Mouse (Mus musculus): Measurements from ENCODE around the gene N4bp1. TPM values are rescaled to one million over a fixed set of nuclear protein-coding genes. Genes with fewer than 3 reads are reported as not detected.

N4bp1 gene
- total RNA-seq, 2 experiments from 2014 or later = 16.9 to 17.5 TPM

DNA sequence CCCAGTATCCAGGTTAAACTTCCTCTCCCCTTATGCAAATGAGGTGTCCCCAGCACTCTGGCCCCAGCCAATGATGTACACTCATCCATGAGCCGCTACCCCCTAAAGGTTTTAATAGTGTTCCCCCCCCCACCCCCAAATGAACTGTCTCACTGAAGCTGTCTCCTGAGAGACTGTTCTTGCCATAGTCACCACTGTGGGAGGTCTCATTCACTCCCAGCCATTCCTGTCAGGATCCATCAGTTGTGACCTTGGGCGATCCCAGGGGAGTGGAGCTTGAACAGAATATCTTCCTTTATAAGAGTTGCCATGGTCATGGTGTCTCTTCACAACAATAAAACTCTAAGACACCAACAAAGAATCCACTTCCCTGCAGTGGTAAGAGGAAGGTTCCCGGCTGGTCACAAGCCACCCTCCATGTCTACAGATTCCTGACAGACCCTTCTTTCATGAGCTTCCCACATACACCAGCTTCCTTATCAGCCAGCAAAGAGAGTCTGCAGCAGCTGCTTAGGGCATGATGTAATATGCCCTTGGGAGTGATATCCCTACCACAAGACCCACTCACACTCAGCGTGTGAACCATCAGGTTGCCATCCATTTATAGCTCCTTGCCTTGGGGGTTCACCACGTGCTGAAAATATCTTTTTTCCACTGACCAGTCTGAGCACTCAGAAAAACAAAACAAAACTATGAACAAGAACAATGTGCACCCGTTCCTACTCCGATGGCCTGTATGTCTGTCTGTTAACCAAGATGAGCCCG, 50.4 kb downstream of the N4bp1 start:
- intact Hi-C loops (cut with DNase I) = no loop called here
- DNase-seq = no peak

DNA sequence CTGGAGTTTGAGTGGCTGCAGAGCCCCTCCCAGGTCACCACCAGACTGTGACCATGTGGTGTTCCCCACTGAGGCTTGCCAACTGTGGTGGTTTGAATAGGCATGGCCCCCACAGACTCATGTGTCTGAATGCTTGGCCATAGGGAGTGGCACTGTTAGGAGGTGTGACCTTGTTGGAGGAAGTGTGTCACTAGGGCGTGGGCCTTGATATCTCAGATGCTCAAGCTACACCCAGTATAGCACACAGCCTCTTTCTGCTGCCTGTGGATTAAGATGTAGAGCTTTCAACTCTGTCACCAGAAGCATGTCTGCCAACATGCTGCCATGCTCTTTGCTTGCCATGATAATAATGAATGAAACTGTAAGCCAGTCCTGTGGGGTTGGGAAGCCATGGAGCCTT, 51.1 kb downstream of the N4bp1 start:
- DNase-seq = no peak
- intact Hi-C loops (cut with DNase I) = no loop called here

DNA sequence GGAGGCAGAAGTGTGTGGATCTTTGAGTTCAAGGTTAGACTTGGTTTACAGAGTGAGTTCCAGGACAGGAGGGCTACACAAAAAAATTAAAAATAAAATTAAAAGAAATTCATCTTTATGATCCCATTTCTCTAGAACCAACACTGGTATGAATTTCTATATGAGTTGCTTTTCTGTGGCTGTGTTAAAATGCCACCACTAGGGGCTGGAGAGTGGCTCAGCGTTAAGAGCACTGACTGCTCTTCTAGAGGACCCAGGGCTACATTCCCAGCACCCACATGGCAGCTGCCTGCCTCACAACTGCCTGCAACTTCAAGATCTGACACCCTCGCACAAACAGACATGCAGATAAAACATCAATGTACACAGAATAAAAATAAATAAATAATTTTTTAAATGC, 56.1 kb downstream of the N4bp1 start:
- no peak for DNase-seq
- intact Hi-C loops (cut with DNase I) = no loop called here

DNA sequence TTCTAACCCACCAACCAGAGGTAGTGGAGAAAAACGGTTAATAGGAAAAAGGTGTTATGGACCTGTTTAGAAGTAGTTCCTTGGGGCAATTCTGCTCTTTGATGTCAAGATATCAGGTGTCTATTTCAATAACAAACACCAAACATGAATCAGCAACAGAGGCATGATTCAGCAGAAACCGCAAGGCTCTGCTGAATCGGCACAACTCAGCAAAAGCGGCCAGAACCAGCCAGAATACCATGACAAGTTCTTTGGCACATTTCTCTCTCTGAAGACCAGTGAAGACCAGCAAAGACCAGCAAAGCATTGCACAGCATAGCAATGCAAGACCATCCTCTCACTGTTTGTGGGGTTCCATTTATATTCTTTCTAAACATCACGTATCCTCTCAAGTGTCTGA, 57.9 kb downstream of the N4bp1 start:
- no peak for DNase-seq
- intact Hi-C loops (cut with DNase I) = no loop called here

DNA sequence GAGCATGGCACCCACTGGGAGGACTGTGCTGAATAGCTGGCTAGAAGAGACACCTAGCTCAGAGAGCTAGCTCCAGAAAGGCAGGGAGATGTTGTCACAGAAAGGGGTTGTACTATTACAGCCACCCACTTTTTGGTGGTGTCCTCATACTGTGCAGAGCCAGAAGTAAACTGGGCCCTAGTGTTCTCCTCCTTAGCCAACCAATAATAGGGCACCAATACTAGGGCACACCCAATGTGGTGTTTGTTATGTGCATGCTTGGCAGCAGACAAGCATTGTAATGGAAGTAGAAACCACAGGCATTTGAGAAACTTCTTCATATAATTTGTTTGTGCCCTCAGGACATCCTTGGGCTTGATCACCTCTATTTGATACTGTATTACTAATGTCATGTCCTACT, 58.5 kb downstream of the N4bp1 start:
- intact Hi-C loops (cut with DNase I) = no loop called here

DNA sequence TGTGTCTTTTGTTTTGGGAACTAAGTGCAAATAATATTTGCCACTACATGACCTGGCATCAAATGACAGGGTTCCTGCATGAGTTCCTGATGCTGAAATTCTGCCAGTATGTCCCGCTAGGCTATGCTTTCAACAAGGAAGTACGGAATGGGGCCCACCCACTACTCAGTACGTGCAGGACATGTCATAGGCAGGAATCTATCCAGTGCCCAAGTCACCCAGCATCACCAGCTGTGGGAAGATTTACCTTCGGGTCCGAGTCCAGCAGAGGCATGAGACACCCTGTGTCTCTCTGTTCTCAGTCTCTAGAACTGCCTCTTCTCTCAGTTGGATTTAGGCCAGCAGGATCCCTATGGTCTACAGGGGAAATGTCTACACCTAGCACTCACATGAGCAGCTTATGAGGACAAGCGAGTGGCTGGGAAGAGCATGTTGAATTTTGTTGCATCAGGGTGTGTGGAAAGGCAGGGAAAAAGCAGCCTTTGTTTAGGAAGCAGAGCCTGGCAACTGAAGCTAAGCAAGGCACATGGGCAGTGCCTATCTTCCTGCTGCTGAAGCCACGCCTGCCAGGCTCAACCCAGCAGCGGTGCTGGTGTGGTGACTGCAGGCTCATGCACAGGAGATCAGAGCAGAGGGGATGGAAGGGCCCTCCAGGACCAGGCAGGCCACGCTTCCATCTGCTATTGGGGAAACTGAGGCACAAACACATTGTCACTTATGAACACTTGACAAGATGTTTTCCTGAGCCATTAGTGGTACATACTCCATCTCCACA, 59.2 kb downstream of the N4bp1 start:
- intact Hi-C loops (cut with DNase I) = no loop called here

More for the DNA sequence above, 58.5 kb downstream of the N4bp1 start:
- no peak for DNase-seq

DNA sequence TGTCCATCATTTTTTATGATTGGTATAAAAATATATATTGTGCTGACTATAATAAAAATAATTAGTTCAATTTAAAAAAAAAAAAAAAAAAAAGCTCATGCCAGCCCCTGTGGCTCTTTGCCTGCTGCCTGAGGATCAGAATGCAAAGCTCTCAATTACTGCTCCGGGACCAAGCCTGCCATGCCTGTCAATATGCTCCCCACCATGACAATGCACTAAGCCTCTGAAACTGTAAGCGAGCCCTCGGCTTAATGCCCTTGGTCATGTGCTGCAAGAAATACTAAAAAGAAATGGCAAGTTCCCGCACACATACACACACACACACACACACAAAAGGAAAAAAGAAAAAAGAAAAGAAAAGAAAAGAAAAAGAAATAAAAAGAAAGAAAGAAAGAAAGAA, 60.3 kb downstream of the N4bp1 start:
- DNase-seq = no peak
- intact Hi-C loops (cut with DNase I) = no loop called here

More for the DNA sequence above, 59.2 kb downstream of the N4bp1 start:
- no peak for DNase-seq

DNA sequence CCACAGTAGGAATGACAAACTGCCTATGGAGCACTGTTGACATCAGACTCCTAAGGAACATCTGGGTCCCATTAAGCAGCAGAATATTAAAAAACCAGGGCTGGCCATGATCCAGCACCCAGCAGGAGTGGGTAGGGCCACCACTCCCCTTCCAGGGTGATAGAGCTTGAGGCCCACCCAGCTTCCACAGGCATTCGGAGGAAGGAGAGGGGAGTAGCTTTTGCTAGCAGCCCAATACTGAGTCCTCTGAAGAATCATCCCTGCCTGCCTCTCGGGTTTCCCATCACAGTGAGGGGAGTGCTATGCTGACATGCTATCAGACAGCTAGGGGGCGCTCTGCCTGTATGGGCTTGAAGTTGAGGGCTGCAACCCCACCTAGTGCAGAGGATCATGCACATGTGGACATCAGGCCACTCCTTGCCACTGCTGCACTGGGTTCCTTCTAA, 64.3 kb downstream of the N4bp1 start:
- intact Hi-C loops (cut with DNase I) = loop anchor here (2.0 kb wide), 2 partner anchors 32 to 82 kb away; no protein-coding TSS in a partner anchor
- DNase-seq = peak; percentile 43 to 66

DNA sequence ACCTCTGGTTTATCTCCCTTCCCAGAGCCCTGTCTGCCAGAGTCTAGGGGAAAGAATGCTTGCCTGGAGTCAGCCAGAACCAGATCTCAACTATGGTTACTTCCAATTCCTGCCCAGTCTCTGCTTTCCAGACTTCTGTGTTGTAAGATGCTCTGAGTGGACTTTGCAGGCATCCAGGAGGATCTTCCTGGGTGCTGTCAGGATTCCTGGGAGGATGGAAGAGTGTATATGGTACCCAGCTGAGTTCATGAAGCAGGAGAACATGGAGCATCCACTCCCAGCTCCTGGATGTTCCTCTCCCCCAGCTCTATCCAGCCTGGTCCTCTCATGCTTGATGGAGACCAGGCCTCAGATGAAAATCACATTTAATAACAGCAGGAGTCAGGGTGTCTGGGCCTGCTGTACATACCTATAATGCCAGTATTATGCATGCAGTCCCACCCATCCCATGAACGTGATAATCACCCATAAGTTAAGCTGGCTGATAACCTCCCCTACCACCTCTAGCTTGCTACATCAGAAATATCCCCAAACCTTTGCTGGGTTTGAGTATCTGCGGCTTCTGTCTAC, 64.8 kb downstream of the N4bp1 start:
- no peak for DNase-seq
- intact Hi-C loops (cut with DNase I) = loop anchor here (2.0 kb wide), 2 partner anchors 31 to 83 kb away; no protein-coding TSS in a partner anchor

DNA sequence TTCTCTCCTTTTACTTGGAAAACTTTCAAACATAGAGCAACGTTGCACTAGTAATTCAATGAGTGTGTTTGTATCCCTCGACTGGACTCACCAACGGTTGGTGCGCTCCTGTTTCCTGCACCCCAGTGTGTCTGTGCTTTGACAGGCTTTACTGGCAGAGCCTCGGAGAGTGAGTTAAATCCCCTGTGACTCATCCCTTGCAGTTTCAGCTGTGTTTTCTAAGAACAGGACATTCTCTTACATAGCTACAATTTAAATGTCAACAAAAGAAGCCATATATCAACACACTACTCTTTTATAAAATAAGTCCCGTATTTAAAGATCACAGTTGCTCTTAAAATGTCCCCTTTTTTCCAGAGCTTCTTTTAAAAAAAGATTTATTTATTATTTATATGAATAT, 65.6 kb downstream of the N4bp1 start:
- DNase-seq = no peak
- intact Hi-C loops (cut with DNase I) = no loop called here

DNA sequence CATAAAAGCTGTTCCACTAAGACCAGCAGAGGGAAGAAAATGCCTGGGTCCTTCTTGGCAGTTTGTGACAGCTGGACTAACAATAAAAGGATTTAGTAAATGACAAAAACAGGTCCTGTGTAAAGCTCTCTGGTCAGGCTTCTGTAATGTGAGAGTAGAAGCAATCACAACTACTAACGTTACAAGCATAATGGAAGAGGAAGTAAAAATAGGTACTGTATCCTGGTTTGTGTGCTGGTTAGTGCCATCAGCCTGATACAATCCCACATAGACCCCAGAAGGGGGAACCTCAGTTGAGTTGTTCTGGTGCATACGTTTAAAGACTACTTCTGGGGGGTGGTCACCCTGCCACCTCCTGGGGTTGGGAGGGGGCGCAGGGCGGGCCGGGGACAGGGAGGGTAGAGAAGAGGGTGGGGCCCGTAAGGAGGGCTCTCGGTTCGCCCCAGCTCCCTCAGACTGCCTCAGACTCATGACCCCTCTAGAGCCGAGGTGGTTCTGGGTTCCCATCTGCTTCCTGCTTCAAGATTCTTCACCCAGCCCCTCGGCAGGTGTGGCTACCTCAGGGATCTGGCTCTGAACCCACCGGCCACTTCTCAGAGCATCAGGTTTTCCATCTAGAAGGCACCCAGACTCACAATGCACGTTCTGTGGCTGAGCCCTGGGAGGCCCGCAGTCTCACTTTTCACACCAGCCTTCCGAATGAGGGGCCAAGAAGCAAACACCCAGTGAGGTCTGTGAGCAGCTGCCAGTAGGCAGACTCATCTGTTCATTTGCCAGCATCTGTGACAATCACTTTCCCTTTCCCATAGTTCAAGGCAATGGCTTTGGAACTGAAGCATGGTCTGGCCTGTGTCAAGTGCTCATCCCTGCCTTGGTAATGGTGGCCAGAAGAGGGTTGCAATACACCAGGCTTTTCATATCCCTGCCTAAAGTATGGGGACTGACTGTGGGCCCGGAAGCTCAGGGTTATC, 75.8 kb downstream of the N4bp1 start:
- DNase-seq = no peak

DNA sequence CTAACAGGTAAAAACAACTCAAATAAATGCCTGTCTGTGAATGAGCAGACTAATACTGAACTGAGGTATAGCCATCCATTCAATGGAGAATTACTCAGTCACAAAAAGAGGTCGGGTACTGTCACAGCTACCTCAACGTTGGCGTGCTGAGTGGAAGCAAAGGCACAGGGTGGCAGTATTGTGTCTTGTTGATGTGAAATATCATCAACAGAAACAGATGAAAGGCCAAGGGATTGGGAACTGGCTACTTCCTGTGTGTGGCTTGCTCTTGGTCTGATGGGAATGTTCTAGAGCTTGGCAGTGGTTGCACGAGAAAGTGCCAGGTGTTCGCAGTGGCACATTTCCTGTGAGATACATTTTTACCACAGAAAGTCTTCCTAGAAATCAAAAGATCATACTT, 76.8 kb downstream of the N4bp1 start:
- intact Hi-C loops (cut with DNase I) = loop anchor here (5.0 kb wide), 1 partner anchor 94 kb away; no protein-coding TSS in a partner anchor
- DNase-seq = no peak

More for the DNA sequence above, 75.8 kb downstream of the N4bp1 start:
- intact Hi-C loops (cut with DNase I) = loop anchor here (5.0 kb wide), 1 partner anchor 93 kb away; no protein-coding TSS in a partner anchor

DNA sequence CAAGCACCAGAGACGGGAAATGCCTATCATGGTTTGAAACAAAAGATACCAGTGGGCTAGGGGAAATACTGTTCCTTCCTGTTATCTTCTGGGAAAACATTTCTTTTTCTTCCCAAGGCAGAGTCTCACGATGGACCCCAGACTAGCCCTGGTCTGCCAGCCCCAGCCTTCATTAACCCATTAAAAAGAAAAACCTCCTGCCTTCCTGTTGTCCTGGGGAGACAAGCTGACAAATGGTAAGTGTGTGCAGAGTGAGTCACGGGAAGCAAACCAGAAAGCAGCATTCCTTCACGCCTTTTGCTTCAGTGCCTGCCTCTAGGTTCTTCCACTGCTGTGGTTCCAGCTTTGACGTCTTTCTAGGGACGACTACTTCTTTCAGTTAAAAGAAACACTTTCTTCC, 83.1 kb downstream of the N4bp1 start:
- no peak for DNase-seq
- intact Hi-C loops (cut with DNase I) = no loop called here

DNA sequence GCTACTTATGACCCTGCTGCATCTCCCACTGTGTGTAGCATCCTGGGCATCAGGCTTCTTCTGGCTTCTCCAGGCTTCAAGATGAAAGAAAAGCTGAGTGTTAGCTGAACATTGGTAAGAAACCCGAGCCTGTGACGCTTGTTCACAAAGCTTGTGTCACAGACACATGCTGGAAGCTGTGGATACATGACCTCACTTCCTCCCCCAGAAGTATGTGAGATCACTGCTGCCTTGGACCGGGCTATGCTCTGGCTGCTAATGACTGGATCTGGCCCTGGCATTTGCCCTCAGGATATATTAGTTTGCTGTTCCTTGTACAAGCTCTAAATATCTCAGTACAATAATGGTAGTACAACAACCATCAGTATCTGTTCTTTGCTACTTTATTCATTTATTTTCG, 84.1 kb downstream of the N4bp1 start:
- no peak for DNase-seq
- intact Hi-C loops (cut with DNase I) = no loop called here

DNA sequence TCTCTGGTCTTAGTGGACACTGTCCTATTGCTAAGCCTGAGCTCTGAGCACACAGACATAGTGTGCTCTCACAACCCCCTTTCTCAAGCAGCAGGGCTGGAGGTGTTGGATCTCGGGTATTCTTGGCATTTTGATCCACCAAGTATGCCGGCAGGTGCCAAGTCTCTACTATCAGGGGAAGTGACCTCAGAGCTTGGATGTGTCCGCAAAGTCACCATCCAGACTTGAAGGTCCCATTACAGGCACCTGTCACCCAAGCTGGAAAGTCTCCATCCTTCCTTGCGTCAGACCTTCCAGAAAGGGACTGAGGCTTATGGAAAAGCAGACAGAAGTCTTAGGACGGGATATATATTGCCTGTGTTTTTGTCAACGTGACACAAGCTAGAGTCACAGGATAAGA, 86.9 kb downstream of the N4bp1 start:
- no peak for DNase-seq
- intact Hi-C loops (cut with DNase I) = loop anchor here (5.0 kb wide), 1 partner anchor 76 kb away; no protein-coding TSS in a partner anchor

DNA sequence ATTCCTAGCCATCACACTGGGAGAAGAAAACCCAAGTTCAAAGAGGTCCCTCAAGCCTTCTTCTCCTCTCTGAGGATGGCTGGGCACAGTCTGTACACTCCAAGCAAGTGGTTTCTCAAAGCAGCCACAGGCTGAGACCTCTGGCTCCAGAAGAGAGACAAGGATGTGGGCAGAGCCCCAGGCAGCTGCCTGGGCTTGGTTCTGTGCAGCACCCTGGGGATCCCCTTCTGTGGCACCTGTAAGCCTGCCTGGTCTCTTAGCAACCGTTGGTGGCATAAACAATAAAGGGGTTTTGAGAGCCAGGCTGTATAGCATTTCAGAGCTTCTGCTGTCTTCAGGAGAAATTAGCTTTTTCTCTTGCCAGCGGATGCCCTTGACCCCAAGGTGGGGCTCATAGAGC, 87.4 kb downstream of the N4bp1 start:
- no peak for DNase-seq
- intact Hi-C loops (cut with DNase I) = loop anchor here (5.0 kb wide), 1 partner anchor 75 kb away; no protein-coding TSS in a partner anchor

DNA sequence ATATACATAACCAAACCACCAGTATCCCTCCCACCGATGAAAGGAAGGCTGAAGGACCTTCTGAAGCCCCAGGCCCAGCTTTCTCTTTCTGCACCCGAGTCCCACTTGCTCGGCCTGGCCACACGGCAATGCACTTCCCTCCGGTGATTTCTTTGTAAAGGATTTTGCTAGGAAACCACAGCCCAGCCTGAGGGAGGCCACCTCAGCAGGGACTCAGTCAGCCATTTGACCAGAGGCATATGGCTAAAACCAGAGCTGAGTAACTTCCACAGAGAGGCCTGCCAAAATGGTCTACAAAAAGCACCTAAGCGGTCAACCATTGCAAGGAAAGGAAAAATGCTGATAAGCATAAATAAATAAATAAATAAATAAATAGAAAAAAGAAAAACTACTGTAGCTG, 90.3 kb downstream of the N4bp1 start:
- no peak for DNase-seq
- intact Hi-C loops (cut with DNase I) = loop anchor here (5.0 kb wide), 1 partner anchor 72 kb away; no protein-coding TSS in a partner anchor

DNA sequence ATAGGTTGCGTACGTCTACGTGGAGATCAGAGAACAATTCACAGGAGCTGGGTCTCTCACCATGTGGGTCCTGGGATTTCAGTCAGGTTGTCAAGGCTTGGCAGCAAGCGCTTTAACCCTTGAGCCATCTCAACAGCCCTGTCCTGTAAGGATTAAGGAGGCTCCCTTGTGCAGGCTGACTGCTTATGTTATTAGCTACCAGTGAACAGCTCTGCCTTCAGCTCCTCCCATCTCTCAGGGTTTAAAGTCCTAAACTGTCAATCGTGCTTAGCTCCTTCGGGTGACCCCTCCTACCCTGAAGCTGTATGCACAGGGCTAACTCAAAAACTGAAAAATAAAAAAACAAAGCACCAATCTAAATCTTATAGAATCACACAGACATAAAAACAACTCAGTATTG, 93.5 kb downstream of the N4bp1 start:
- no peak for DNase-seq
- intact Hi-C loops (cut with DNase I) = no loop called here

DNA sequence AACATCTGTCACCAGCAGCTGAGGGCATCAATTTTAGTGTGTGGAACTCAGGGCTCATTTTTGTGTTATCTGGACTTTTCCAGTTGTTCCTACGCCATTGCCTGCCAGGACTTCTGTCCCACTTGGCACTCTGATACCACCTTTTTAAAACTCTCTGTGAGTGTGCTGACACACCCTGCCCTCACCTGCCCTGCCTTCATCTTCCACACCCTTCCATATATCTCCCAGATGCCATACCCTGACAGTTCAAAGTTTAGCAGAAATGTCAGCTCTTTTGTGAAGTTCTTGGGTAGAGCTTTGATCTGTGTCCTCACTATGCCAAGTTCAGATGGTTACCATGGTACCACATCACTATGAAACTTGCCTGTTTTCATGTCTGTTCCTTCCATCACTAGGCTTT, 95.5 kb downstream of the N4bp1 start:
- DNase-seq = no peak
- intact Hi-C loops (cut with DNase I) = loop anchor here (2.0 to 5.0 kb wide), 2 partner anchors 31 to 98 kb away; partner anchors contain the start of gene N4bp1

Measured in heart, postnatal 36 days (tissue).